ENCODE assay signal across 11 mouse cellular contexts in genomic region chr2:155606360-155606759, GRCm38 (mm10). TPM values are rescaled to one million over a fixed set of nuclear protein-coding genes. Genes with fewer than 3 reads are reported as not detected.
A peak's percentile ranks its signal among the peaks of the same experiment; 100 is the strongest.
DNase-seq lines count a peak whose midpoint lies in the region; ATAC-seq and TF ChIP-seq lines count a peak whose summit lies in the region.
"Had no signal": no experiment of that assay in that cellular context is flagged by ENCODE, and none has a peak within 500 bp of the region (broad histone marks: within the 10 kb centered on the region; RNA-seq: fewer than 3 reads in every experiment).

No protein-coding gene starts in this region.

- H3K27ac ChIP-seq in forebrain, postnatal 0 days (ENCODE audit: low read depth, low read length), result no peak overlapping the region
- no peak overlapping the region for H3K27ac ChIP-seq in forebrain, embryonic 16.5 days (ENCODE audit: low read length)
- peak overlapping the region; percentile 84 to 94 for H3K27ac ChIP-seq in heart, embryonic 14.5 days (replicated peaks in 1 of 2; ENCODE audit: control insufficient read depth in 1 of 2, insufficient read depth in 1 of 2, low read depth in 2 of 2, low read length in 2 of 2)
- H3K27ac ChIP-seq in limb, embryonic 13.5 days, result no peak overlapping the region
- no peak overlapping the region for H3K27ac ChIP-seq in hindbrain, embryonic 11.5 days (ENCODE audit: low read depth, low read length)
- H3K27ac ChIP-seq: stomach, postnatal 0 days had no signal

- H3K36me3 ChIP-seq in forebrain, postnatal 0 days (ENCODE audit: insufficient read depth), result no peaks in the 10 kb centered on the region
- H3K36me3 ChIP-seq in forebrain, embryonic 16.5 days (ENCODE audit: control insufficient read depth, insufficient read depth), result no peaks in the 10 kb centered on the region
- H3K36me3 ChIP-seq in heart, embryonic 14.5 days (ENCODE audit: control insufficient read depth, insufficient read depth, low read length), result no peaks in the 10 kb centered on the region
- H3K36me3 ChIP-seq in limb, embryonic 13.5 days, result no peaks in the 10 kb centered on the region
- H3K36me3 ChIP-seq in hindbrain, embryonic 11.5 days (ENCODE audit: control insufficient read depth, insufficient read depth, low read length), result no peaks in the 10 kb centered on the region
- H3K36me3 ChIP-seq: hindbrain, embryonic 10.5 days had no signal

- H3K4me1 ChIP-seq in forebrain, postnatal 0 days (ENCODE audit: insufficient read depth), result no peaks in the 10 kb centered on the region
- no peaks in the 10 kb centered on the region for H3K4me1 ChIP-seq in forebrain, embryonic 16.5 days (replicated peaks; ENCODE audit: control insufficient read depth, insufficient read depth, low read length)
- H3K4me1 ChIP-seq in heart, embryonic 14.5 days (ENCODE audit: control insufficient read depth in 2 of 2, insufficient read depth in 2 of 2, low read length in 2 of 2), result peaks cover 31 to 42% of the 10 kb centered on the region in 2 experiments
- H3K4me1 ChIP-seq in limb, embryonic 13.5 days, result peaks cover 6% of the 10 kb centered on the region
- H3K4me1 ChIP-seq in hindbrain, embryonic 11.5 days (replicated peaks; ENCODE audit: control insufficient read depth, insufficient read depth, low read length), result no peaks in the 10 kb centered on the region

- H3K27me3 ChIP-seq in forebrain, postnatal 0 days (ENCODE audit: insufficient read depth, low read length), result no peaks in the 10 kb centered on the region
- H3K27me3 ChIP-seq in forebrain, embryonic 16.5 days (replicated peaks; ENCODE audit: control insufficient read depth, insufficient read depth, low read length), result no peaks in the 10 kb centered on the region
- no peaks in the 10 kb centered on the region for H3K27me3 ChIP-seq in heart, embryonic 14.5 days (ENCODE audit: control insufficient read depth, insufficient read depth, low read length)
- no peaks in the 10 kb centered on the region; the same call in 1 of the 2 replicates for H3K27me3 ChIP-seq in limb, embryonic 13.5 days
- H3K27me3 ChIP-seq in hindbrain, embryonic 11.5 days (ENCODE audit: control insufficient read depth, insufficient read depth, low read length), result no peaks in the 10 kb centered on the region

- no peak overlapping the region for H3K4me3 ChIP-seq in forebrain, postnatal 0 days (ENCODE audit: low read depth, low read length)
- no peak overlapping the region for H3K4me3 ChIP-seq in forebrain, embryonic 16.5 days (replicated peaks; ENCODE audit: low read length)
- H3K4me3 ChIP-seq in heart, embryonic 14.5 days (ENCODE audit: control insufficient read depth in 1 of 2, insufficient read depth in 1 of 2, low read depth in 1 of 2, low read length in 2 of 2), result no peak overlapping the region
- no peak overlapping the region for H3K4me3 ChIP-seq in limb, embryonic 13.5 days
- H3K4me3 ChIP-seq in hindbrain, embryonic 11.5 days (ENCODE audit: low read depth, low read length), result no peak overlapping the region
- H3K4me3 ChIP-seq: hindbrain, embryonic 10.5 days had no signal

- H3K9ac ChIP-seq in forebrain, postnatal 0 days, result no peak overlapping the region
- no peak overlapping the region for H3K9ac ChIP-seq in forebrain, embryonic 16.5 days (replicated peaks; ENCODE audit: low read depth, low read length)
- H3K9ac ChIP-seq in heart, embryonic 14.5 days (ENCODE audit: low read length), result peak overlapping the region; percentile 18; the same call in 1 of the 2 replicates
- no peak overlapping the region for H3K9ac ChIP-seq in limb, embryonic 13.5 days
- H3K9ac ChIP-seq in hindbrain, embryonic 11.5 days (ENCODE audit: low read depth, low read length), result no peak overlapping the region

- intact Hi-C loops in gastrocnemius, postnatal 14 days (cut with DNase I; ENCODE audit: low total_unique reads), result no loop called here

- H3K9me3 ChIP-seq in forebrain, postnatal 0 days (ENCODE audit: low read length), result no peaks in the 10 kb centered on the region
- no peaks in the 10 kb centered on the region for H3K9me3 ChIP-seq in forebrain, embryonic 16.5 days (ENCODE audit: control insufficient read depth, low read length)
- H3K9me3 ChIP-seq in heart, embryonic 14.5 days (ENCODE audit: control insufficient read depth, low read length), result no peaks in the 10 kb centered on the region
- H3K9me3 ChIP-seq in limb, embryonic 13.5 days, result no peaks in the 10 kb centered on the region
- H3K9me3 ChIP-seq in hindbrain, embryonic 11.5 days (ENCODE audit: control insufficient read depth, low read length), result no peaks in the 10 kb centered on the region
- H3K9me3 ChIP-seq: hindbrain, embryonic 10.5 days had no signal

- no peak for DNase-seq in forebrain, postnatal 0 days
- peak; percentile 79 for DNase-seq in cerebellum, adult 11-12 months
- no peak for DNase-seq in urinary bladder, postnatal 10 days (ENCODE audit: low spot score)
- no peak for DNase-seq in gastrocnemius, postnatal 14 days
- DNase-seq in hindbrain, embryonic 11.5 days (ENCODE audit: low spot score), result no peak
- DNase-seq: lung, adult 2 months had no signal

- 85% methylated on average over 4 of the region's 4 CpGs for WGBS in forebrain, postnatal 0 days
- WGBS in forebrain, embryonic 16.5 days, result 74% methylated on average over 4 of the region's 4 CpGs
- 34% methylated on average over 4 of the region's 4 CpGs for WGBS in heart, embryonic 14.5 days
- WGBS in limb, embryonic 13.5 days, result 85% methylated on average over 4 of the region's 4 CpGs
- 84% methylated on average over 4 of the region's 4 CpGs for WGBS in hindbrain, embryonic 11.5 days

- peak; percentile 20; the same call in 1 of the 2 replicates for ATAC-seq in forebrain, postnatal 0 days
- no peak for ATAC-seq in forebrain, embryonic 16.5 days
- peak; percentile 54; the same call in 1 of the 2 replicates for ATAC-seq in heart, embryonic 14.5 days (ENCODE audit: insufficient number of reproducible peaks, insufficient read depth, low FRiP score, low read depth)
- ATAC-seq in limb, embryonic 13.5 days (ENCODE audit: low FRiP score, low read depth), result peak; percentile 46; the same call in 1 of the 2 replicates
- no peak for ATAC-seq in hindbrain, embryonic 11.5 days (ENCODE audit: low FRiP score)

- H3K4me2 ChIP-seq in forebrain, postnatal 0 days (ENCODE audit: low read depth), result no peak overlapping the region
- H3K4me2 ChIP-seq in forebrain, embryonic 16.5 days (ENCODE audit: low read length), result no peak overlapping the region
- peak overlapping the region; percentile 48; the same call in 1 of the 2 replicates for H3K4me2 ChIP-seq in heart, embryonic 14.5 days (ENCODE audit: low read length)
- no peak overlapping the region for H3K4me2 ChIP-seq in limb, embryonic 13.5 days (replicated peaks)
- H3K4me2 ChIP-seq in hindbrain, embryonic 11.5 days (replicated peaks; ENCODE audit: low read depth, low read length), result no peak overlapping the region

- 0 out of 2 replicates have a peak, but pooled peaks have one; percentile 7 for TF ChIP-seq CTCF in forebrain, postnatal 0 days (IDR thresholded peaks at IDR 0.05; ENCODE audit: low read depth)

RNA-seq across cellular contexts. Expression of gene Myh7b, which starts 4.7 kb away (rescaled TPM):
- total RNA-seq in forebrain, postnatal 0 days (2014; rRNA removed), result 0.29 and 1.0 TPM in 2 replicates
- 1.3 and 2.0 TPM in 2 replicates for polyA plus RNA-seq in forebrain, postnatal 0 days (2015; fragmentation: Nextera tagmentation; extraction: Ambion mirVana)
- polyA plus RNA-seq in forebrain, embryonic 16.5 days (2015; fragmentation: Nextera tagmentation; extraction: Ambion mirVana), result 0.62 and 0.63 TPM in 2 replicates
- 26.5 and 27.3 TPM in 2 replicates for polyA plus RNA-seq in heart, embryonic 14.5 days (2014; fragmentation: Nextera tagmentation; extraction: Ambion mirVana)
- 2.7 and 3.7 TPM in 2 replicates for polyA plus RNA-seq in limb, embryonic 13.5 days (2015; fragmentation: Nextera tagmentation; extraction: Ambion mirVana)
- 1 to 10 TPM; 1.4 to 2.0 TPM for total RNA-seq in gastrocnemius, postnatal 14 days (2021)
- polyA plus RNA-seq in hindbrain, embryonic 11.5 days (2014; fragmentation: Nextera tagmentation; extraction: Ambion mirVana), result 0.46 and 0.52 TPM in 2 replicates

RNA-seq across cellular contexts. Expression of gene Gss, which starts 13.8 kb away (rescaled TPM):
- 10.0 and 11.9 TPM in 2 replicates for total RNA-seq in forebrain, postnatal 0 days (2014; rRNA removed)
- 10.1 and 11.9 TPM in 2 replicates for polyA plus RNA-seq in forebrain, postnatal 0 days (2015; fragmentation: Nextera tagmentation; extraction: Ambion mirVana)
- polyA plus RNA-seq in forebrain, embryonic 16.5 days (2015; fragmentation: Nextera tagmentation; extraction: Ambion mirVana), result 14.1 and 15.0 TPM in 2 replicates
- polyA plus RNA-seq in heart, embryonic 14.5 days (2014; fragmentation: Nextera tagmentation; extraction: Ambion mirVana), result 22.2 and 23.9 TPM in 2 replicates
- polyA plus RNA-seq in limb, embryonic 13.5 days (2015; fragmentation: Nextera tagmentation; extraction: Ambion mirVana), result 27.5 and 27.9 TPM in 2 replicates
- 1 to 10 TPM; 7.4 to 8.3 TPM for total RNA-seq in gastrocnemius, postnatal 14 days (2021)
- polyA plus RNA-seq in hindbrain, embryonic 11.5 days (2014; fragmentation: Nextera tagmentation; extraction: Ambion mirVana), result 14.7 and 15.9 TPM in 2 replicates

Comparison
In these comparisons a context has a peak if more than half of its experiments do, and no peak if none do; other contexts are left out.
1. ATAC-seq: peak in forebrain, postnatal 0 days (single experiment), heart, embryonic 14.5 days (single experiment) and limb, embryonic 13.5 days (single experiment); none in forebrain, embryonic 16.5 days (single experiment) and hindbrain, embryonic 11.5 days (single experiment).
2. H3K27ac ChIP-seq: peak in heart, embryonic 14.5 days (2 of 2); none in forebrain, postnatal 0 days (single experiment), forebrain, embryonic 16.5 days (single experiment), limb, embryonic 13.5 days (single experiment) and hindbrain, embryonic 11.5 days (single experiment).